Mouse (Mus musculus) frontal cortex, postnatal 14 days (tissue): Measurements from ENCODE around the gene Saa2.
"Not testable (repeated sequence)": the region's sequence is repeated elsewhere in the genome, so short reads cannot be mapped to it uniquely, and the experiment has no call there.

Experiments
- DNase-seq, 2 experiments: peaks; one replicate each; pipeline ENCODE4 v3.0.0; 2022; ENCODE audit warnings: low spot score in 2 of 2

Gene Saa2

DNA sequence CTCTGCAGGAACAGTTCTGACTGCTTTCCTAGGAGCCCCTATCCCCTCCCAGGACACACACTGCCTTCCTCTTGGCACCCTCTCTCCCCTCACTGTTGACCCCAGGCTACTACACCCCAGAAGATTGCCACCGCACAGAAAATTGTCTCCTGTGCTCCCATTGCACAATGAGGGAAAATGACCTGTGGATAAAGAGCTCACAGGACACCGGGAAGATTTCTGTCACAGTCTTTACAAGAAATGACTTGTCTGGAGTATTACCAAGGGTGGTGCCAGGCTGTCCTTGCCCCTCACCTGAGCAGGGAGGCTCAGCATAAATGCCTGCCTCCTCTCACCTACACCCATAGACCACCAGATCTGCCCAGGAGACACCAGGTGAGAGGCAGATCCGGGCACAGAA, at the start of gene Saa2:
TSS of gene Saa2 (plus strand) at position 301 of the 400 bp plus-strand sequence.
- no peak for DNase-seq

GRCm38 (mm10) chr7:46710390-46710844, 41.2 kb upstream of the Saa2 start, which contains the start of gene Saal1:
Saal1 (minus strand) TSS chr7:46710680.
- peak; percentile 43 to 70 for DNase-seq

- no peak for DNase-seq
Observed at GRCm38 (mm10) chr7:46712250-46712649, 39.3 kb upstream of the Saa2 start.

DNA sequence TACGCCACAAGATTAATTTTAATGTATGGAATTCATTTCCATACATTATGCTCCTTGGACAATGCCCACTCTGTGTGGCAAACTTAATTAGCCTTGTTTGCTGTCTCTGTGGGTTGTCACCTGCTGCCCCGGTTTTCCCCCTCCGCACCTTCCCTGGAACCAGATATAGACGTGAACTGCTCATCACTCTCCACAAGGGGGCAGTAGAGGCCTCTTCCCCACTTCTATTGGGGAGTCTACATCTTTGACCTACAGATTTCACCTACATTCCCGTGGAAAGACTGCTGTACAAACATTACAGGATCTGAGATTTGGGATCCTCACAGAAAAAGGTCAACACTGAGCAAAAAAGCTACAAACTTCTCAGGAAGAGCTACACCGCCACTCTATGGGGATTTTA, 37.1 kb upstream of the Saa2 start:
- DNase-seq, result peak in 1 of 2 experiments; percentile 57

DNA sequence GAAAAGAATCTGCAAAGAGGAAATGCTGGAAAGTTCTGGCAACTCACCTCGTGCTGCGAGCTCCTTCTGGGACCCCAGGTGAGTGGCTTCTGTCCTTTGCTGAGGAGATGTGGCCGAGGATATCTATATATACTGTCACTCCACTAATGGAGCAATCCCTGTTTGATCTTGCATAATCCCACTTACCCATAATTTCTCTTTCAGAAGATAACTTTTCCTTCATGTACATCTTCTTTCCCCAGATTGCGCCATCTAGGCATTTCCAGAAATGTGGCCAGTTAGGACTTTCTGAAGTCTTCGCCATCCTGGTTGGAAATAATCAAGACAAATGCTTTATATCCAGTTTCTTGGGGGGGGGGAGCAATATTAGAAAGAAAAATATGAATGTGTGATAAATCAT, 36.0 kb upstream of the Saa2 start, which contains the start of gene Saa3:
TSS of gene Saa3 (minus strand) at position 101 of the 400 bp plus-strand sequence.
- DNase-seq, result no peak

- no peak for DNase-seq
Observed at GRCm38 (mm10) chr7:46716897-46717296, 34.7 kb upstream of the Saa2 start.

- no peak for DNase-seq
Observed at GRCm38 (mm10) chr7:46718591-46719270, 32.9 kb upstream of the Saa2 start.

DNA sequence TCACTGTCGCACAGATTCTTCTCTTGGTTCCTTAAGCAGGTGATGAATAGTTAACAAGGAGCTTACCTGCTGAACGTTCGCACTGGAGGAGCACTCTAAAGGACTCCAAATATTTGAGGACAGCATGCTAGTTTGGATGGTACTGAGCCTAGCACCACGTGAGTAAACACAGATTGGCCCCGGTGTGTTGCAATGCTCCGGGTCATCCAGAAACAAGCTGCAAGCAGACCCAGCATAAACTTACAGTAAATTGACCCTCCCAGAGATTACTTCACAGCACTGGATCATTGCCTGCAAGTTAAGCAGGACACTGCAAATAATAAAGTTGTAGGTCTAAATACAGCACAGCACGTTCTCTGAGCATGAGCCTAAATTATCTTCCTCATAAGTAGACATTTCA, 32.1 kb upstream of the Saa2 start:
- no peak for DNase-seq

GRCm38 (mm10) chr7:46720460-46720859, 31.1 kb upstream of the Saa2 start:
- DNase-seq, result no peak

DNA sequence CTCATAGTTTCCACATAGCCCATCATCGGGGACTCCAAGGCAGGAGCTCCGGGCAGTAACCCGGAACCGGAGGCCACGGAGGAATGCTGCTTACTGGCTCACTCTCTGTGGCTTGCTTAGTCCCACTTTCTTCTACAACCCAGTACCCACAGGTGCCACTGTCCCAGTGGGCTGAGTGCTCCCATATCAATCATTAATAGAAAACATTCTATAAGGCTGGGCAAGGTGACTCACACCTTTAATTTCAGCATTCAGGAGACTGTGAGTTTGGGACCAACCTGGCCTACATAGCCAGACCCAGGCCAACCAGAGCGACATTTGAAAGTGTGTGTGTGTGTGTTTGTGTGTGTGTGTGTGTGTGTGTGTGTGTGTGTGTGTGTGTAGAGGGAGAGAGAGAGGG, 28.2 kb upstream of the Saa2 start:
- DNase-seq, result no peak

DNA sequence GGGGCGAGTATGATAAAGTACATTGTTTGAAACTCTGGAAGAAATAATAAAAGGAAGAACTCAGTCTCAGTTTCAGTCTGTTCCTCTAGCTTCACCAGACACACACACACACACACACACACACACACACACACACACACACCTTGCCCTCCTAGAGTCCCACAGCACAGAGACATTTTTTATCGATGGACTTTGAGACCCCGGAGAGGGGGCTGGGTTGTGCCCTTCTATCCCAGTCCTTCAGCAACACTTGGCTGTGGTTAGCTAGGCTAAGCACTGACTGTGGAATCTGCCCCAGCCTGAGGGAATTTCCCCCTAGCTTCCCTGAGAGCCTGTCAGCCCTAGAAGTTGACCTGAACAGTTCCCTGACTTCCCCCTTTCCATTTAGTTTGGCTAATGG, 27.7 kb upstream of the Saa2 start:
- no peak for DNase-seq

DNA sequence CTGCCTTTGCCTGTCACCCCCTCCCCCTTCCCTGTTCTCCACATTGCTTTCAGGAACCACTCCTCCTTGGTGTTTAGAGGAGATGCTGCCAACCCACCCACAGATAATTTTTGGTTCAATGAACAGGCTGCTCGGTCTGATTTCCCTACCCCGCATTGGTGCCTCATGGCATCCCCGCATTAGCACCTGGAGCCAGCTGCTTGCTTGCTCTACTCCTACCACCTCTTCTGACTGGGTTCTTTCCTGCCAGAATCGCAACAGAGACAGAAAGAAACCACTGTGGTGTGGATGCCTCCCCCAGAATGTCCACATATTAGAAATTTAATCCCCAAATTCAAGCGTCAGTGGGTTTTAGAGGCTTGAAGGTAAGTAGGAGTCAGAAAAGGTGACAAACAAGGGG, 27.2 kb upstream of the Saa2 start:
- no peak for DNase-seq

DNA sequence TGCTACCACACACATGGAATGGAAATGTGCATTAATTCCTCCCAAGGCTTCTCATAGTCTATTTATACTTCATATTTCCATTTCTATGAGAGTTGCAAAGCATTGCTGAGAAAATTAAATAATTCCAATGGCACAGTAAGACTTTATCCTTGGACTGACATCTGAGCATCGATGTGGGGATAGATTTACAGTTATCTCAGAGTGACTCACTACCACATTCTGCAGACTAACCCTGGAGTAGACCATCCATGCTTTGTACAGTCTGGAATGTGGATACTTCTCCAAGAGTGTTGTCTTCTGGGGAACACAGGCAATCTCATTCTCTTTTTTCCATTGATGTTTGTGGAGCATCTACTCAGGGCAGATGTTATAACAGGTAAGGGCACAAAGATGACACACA, 24.0 kb upstream of the Saa2 start:
- no peak for DNase-seq

DNA sequence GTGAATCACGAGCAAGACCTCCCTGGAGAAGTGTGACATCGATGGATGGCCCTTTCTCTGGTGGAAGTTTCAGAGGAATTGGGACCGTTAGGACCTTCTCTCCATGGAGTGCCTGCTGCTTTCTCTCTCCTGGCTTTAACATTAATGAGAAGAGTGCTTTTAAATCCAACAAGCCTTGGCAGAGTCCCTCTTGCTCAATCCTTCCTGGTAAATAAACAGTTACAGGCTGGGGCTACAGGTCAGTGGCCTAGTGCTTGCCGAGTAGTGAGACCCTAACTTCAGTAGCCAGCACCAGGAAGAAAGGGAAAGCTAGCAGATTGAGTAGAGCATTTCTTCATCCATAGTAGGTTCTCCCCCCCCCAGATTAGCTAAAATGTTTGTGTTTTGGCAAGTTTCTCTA, 19.1 kb upstream of the Saa2 start, which contains the start of gene Saa4:
TSS of gene Saa4 (minus strand) at position 146 of the 400 bp plus-strand sequence.
- no peak for DNase-seq

- DNase-seq, result no peak
Observed at GRCm38 (mm10) chr7:46734983-46735382, 16.6 kb upstream of the Saa2 start.

DNA sequence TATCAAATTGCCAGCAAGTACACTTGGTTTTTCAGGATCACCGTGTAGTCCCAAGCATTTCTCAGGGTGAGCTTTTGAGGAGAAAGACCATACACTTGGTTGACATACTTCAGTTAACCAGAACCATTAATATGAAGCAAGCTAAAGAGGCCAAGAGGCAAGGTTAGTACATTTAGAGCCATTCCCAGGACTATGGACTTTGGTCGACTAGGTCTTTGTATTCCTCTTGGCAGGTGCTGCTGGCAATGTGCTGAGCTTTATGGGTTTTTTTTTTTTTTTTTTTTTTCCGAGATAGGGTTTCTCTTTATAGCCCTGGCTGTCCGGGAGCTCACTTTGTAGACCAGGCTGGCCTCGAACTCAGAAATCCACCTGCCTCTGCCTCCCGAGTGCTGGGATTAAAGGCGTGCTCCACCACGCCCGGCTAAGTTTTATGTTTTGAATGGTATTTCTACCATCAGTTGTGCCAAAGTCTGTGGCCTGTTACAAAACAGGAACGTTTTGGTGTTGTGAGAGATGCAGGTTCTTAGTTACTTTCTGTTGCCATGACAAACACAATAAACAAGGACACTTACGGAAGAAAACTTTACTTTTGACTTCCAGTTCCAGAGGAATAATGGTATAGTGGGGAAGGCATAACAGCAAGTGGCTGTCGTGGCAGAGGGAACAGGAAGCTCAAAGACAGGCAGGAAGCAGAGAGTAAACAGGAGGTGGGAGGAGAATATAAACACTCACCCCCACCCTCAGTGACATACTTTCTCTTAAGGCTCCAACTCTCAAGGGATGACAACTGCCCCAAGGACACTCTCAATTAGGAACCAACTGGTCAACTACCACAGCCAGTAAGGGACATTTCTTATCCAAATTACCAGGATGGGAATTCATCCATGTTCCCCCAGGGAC, 12.8 kb upstream of the Saa2 start:
- no peak for DNase-seq

- not testable (repeated sequence) for DNase-seq
Observed at GRCm38 (mm10) chr7:46740041-46740440, 11.5 kb upstream of the Saa2 start.

DNA sequence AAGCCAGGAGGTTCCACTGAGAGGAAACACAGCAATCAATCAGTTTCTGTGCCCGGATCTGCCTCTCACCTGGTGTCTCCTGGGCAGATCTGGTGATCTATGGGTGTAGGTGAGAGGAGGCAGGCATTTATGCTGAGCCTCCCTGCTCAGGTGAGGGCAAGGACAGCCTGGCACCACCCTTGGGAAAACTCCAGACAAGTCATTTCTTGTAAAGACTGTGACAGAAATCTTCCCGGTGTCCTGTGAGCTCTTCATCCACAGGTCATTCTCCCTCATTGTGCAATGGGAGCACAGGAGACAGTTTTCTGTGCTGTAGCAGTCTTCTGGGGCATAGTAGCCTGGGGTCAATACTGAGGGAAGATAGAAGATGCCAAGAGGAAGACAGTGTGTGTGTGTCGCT, 8.7 kb upstream of the Saa2 start, which contains the start of gene Saa1:
TSS of gene Saa1 (minus strand) at position 101 of the 400 bp plus-strand sequence.
- not testable (repeated sequence) for DNase-seq

DNA sequence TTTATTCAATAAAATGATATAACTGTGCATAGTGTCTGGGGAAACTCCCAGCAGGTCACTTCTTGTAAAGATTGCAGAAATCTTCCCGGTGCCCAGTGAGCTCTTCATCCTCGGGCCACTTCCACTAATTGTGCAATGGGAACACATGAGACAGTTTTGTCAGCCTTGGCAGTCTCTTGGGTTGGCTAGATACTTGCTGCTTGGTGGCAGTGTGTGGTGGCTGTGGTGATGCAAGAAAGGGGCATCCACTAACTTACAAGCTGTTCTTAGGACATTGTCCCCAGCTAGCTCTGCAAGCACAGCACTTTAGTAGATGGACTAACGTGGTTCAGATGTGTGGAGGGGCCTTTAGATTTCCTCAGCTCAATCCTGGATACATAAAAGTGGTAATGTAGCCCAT, 5.8 kb upstream of the Saa2 start:
- no peak for DNase-seq

- no peak for DNase-seq
Observed at GRCm38 (mm10) chr7:46746381-46746780, 5.2 kb upstream of the Saa2 start.

DNA sequence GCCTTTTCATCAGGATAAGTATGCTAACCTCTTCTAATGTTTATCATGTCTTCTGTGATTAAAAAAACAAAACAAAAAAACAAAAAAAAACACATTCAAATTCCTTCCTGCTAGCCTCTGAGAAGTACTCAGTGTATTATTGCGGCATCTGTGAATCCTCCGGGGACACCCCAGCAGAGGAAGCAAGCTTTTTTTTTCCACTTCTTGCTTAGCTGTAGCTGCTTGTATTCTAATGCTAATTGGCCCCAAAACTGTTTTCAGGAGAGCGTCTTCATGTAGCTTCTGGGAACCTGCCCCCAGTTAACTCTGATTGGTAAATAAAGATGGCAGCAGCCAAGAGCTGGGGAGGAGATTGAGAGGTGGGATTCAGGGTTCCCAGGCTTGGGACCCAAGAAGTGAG, 3.1 kb upstream of the Saa2 start:
- no peak for DNase-seq

DNA sequence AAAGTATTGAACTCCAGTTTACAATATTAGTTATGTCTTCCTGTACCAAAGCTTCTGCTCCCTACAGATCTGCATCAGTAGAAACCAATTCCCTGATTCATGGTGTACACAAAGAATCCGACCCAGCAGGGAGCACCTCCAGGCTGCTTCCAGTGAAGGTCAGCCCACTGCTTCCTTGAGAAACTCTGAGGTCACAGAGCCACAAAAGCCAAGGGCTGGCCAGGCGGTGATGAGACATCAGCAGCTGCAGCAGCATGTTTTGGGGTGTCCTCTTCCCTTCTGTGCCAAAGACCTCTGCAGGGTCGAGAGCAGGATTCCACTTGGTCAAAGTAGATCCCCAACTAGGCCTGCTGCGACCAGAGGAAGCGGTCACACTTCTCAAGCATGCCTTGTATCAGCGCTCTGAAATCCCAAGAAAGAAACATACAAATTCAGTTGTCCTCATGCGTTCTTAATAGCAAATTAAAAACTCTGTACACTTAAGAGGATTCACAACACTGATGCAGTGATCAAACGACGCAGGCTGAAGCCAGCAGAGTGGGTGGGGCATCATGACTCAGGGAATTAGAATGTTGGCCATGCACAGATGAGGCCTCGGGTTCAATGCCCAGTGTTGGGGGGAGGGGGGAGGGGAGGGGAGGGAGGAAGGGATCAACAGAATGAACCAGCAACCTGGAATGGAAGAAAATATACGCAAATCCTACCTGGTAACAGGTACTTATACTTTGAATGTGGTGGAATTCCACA, 9.6 kb downstream of the Saa2 start:
- DNase-seq, result no peak
